Comparison of ENCODE assay signal across 8 mouse cellular contexts in the genomic region with DNA sequence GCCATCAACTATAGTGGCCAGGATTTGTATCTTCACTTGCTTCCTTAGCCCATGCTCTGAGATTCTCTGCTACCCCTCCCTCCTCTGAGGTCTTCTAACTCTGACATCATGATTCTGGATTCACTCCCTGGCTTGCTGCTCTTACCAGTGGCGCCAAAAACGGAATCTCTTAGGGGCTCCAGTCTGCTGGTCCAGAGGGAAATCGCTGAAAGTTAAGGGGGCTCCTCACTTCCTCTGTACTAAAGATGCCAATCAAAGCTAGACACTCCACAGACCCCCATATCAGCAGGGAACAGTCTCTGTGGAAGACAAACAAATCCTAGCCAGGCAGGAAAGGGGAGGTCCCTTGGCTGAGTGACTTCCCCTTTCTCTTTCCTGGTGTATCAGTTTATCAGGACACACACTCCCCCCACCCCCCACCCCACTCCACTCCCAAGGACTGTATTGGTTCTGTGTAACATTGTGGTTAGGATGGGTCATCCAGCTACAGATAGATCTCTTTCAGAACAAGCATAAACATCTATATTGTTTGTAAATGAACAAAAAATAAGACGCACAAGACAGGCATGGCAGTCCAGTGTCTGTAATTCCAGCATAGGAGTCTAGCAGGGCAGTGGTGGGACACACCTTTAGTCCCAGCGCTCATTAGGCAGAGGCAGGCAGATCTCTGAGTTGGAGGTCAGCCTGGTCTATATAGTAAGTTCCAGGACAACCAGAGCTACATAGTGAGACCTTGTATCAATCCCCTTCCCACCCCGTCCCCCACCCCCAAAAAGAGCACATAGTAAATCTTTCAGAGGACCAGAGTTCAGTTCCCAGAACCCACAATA. TPM values are rescaled to one million over a fixed set of nuclear protein-coding genes. Genes with fewer than 3 reads are reported as not detected.
A peak's percentile ranks its signal among the peaks of the same experiment; 100 is the strongest.
DNase-seq lines count a peak whose midpoint lies in the region; TF ChIP-seq lines count a peak whose summit lies in the region.

No protein-coding gene starts in this region.

- intact Hi-C loops in gastrocnemius, adult 2 months (cut with DNase I), result no loop called here
- intact Hi-C loops in gastrocnemius, postnatal 14 days (cut with DNase I; ENCODE audit: low total_unique reads), result no loop called here

- peak overlapping the region; percentile 67 for H3K4me3 ChIP-seq in gastrocnemius, adult 2 months

- peak overlapping the region; percentile 90 for H3K27ac ChIP-seq in gastrocnemius, adult 2 months

- peak; percentile 36 for DNase-seq in gastrocnemius, adult 2 months
- no peak for DNase-seq in gastrocnemius, postnatal 14 days
- DNase-seq in heart, adult 9 months (ENCODE audit: low spot score in 2 of 2), result peak; percentile 82 to 83
- peak; percentile 61 for DNase-seq in kidney, postnatal 10 days
- peak; percentile 88 for DNase-seq in lung, postnatal 36 days
- no peak for DNase-seq in cerebellum, postnatal 36 days
- DNase-seq in right cerebral cortex, adult 18-20 months, result no peak
- no peak for DNase-seq in natural killer cell, adult 2 months (ENCODE audit: low spot score in 2 of 2)

- no peak for TF ChIP-seq CTCF in gastrocnemius, adult 2 months (IDR thresholded peaks at IDR 0.05)

RNA-seq across cellular contexts. Expression of a gene that starts 6.0 kb away (rescaled TPM):
- 10 to 100 TPM; 25.9 to 26.3 TPM for total RNA-seq in gastrocnemius, adult 2 months (2021)
- 10 to 100 TPM; 13.5 to 18.1 TPM for total RNA-seq in gastrocnemius, postnatal 14 days (2021)

RNA-seq across cellular contexts. Expression of a gene that starts 13.6 kb away (rescaled TPM):
- 10 to 100 TPM; 34.8 to 37.0 TPM for total RNA-seq in gastrocnemius, adult 2 months (2021)
- 10 to 100 TPM; 69.8 to 97.1 TPM for total RNA-seq in gastrocnemius, postnatal 14 days (2021)

RNA-seq across cellular contexts. Expression of a gene that starts 21.3 kb away (rescaled TPM):
- 10 to 100 TPM; 40.2 to 53.4 TPM for total RNA-seq in gastrocnemius, adult 2 months (2021)
- 10 to 100 TPM; 38.1 to 39.0 TPM for total RNA-seq in gastrocnemius, postnatal 14 days (2021)

RNA-seq across cellular contexts. Expression of a gene that starts 28.1 kb away (rescaled TPM):
- under 1 TPM; 0.08 to 0.22 TPM for total RNA-seq in gastrocnemius, adult 2 months (2021)
- total RNA-seq in gastrocnemius, postnatal 14 days (2021), result 1 to 10 TPM in 1 of 2 experiments, under 1 TPM in 1; 0.89 to 1.0 TPM

RNA-seq across cellular contexts. Expression of a gene that starts 46.6 kb away (rescaled TPM):
- total RNA-seq in gastrocnemius, adult 2 months (2021), result under 1 TPM; 0.20 to 0.36 TPM
- total RNA-seq in gastrocnemius, postnatal 14 days (2021), result under 1 TPM; 0.13 to 0.21 TPM

Comparison
In these comparisons a context has a peak if more than half of its experiments do, and no peak if none do; other contexts are left out.
1. DNase-seq: peak in gastrocnemius, adult 2 months (single experiment), heart, adult 9 months (2 of 2), kidney, postnatal 10 days (single experiment) and lung, postnatal 36 days (single experiment); none in gastrocnemius, postnatal 14 days (single experiment), cerebellum, postnatal 36 days (0 of 2), right cerebral cortex, adult 18-20 months (single experiment) and natural killer cell, adult 2 months (0 of 2).